Mouse (Mus musculus) embryonic facial prominence, embryonic 14.5 days (tissue): ENCODE data around the gene Map3k20. TPM values are rescaled to one million over a fixed set of nuclear protein-coding genes. Genes with fewer than 3 reads are reported as not detected.
A peak's percentile ranks its signal among the peaks of the same experiment; 100 is the strongest.

ENCODE experiments used
- ATAC-seq: fragments of 200-750 bp; cut with Nextera tagmentation; 2 replicates; pipeline ENCODE4 v1.8.0; 2017; ENCODE audit warnings: low read depth, moderate number of reproducible peaks, moderate TSS enrichment
- DNase-seq: peaks from one replicate; pipeline ENCODE4 v3.0.0-alpha.2; 2015; ENCODE audit warnings: low spot score
- H3K27ac ChIP-seq: fragments of 300-500 bp; sonication (generic); replicated peaks from 2 replicates; pipeline ENCODE4 v1.5.1; 2014; ENCODE audit warnings: low read depth, mild to moderate bottlenecking, low read length, moderate library complexity
- H3K27me3 ChIP-seq: fragments of 300-500 bp; sonication (generic); replicated peaks from 2 replicates; pipeline ENCODE4 v1.6.1; 2014; ENCODE audit warnings: low read length; ENCODE audit not compliant: control insufficient read depth, insufficient read depth
- H3K36me3 ChIP-seq: fragments of 300-500 bp; sonication (generic); 2 replicates; pipeline ENCODE4 v1.6.1; 2014; ENCODE audit warnings: low read length, mixed read lengths; ENCODE audit not compliant: control insufficient read depth, insufficient read depth
- H3K4me1 ChIP-seq: fragments of 300-500 bp; sonication (generic); 2 replicates; pipeline ENCODE4 v1.6.1; 2014; ENCODE audit warnings: antibody characterized with exemption, low read length; ENCODE audit not compliant: control insufficient read depth, insufficient read depth
- H3K4me2 ChIP-seq: fragments of 300-500 bp; sonication (generic); 2 replicates; pipeline ENCODE4 v1.6.1; 2014; ENCODE audit warnings: low read depth, mild to moderate bottlenecking, low read length, moderate library complexity, mixed read lengths
- H3K4me3 ChIP-seq: fragments of 300-500 bp; sonication (generic); 2 replicates; pipeline ENCODE4 v1.5.1; 2014; ENCODE audit warnings: low read depth, mild to moderate bottlenecking, low read length
- H3K9ac ChIP-seq: fragments of 300-500 bp; sonication (generic); 2 replicates; pipeline ENCODE4 v1.6.1; 2014; ENCODE audit warnings: low read depth, mild to moderate bottlenecking, low read length, moderate library complexity, mixed read lengths
- H3K9me3 ChIP-seq: fragments of 300-500 bp; sonication (generic); 2 replicates; pipeline ENCODE4 v1.6.1; 2016; ENCODE audit warnings: low read length; ENCODE audit not compliant: control insufficient read depth
- WGBS: fragments of 180-500 bp; shearing (Covaris S2); extraction: QIAGEN DNeasy Blood & Tissue Kit; methylation state at CpG from one replicate; pipeline ENCODE4 v1.1.7; 2014; 5-methylcytosine and 5-hydroxymethylcytosine counted together
- polyA plus RNA-seq: library from polyadenylated mRNA; unstranded; fragments of >200 nt; fragmentation: Nextera tagmentation; extraction: Ambion mirVana; gene quantifications from 2 replicates; pipeline ENCODE4 v1.2.1, GENCODE M21; 2014

Gene Map3k20
- polyA plus RNA-seq, 1 experiment from 2014 or later: 22.3 TPM

GRCm38 (mm10) chr2:72443960-72444359 is 158.5 kb downstream of the Map3k20 start:
- WGBS: 73% methylated on average over 3 of the region's 3 CpGs
- ATAC-seq: no peak

GRCm38 (mm10) chr2:72446106-72446505 is 160.7 kb downstream of the Map3k20 start:
- Histone ChIP-seq H3K9me3 (no peaks in the 10 kb centered on the region), H3K9ac (no peak overlapping the region), H3K4me1 (no peaks in the 10 kb centered on the region), H3K27ac (no peak overlapping the region), H3K4me3 (no peak overlapping the region), H3K4me2 (no peak overlapping the region), H3K36me3 (0 out of 2 replicates have a peak, but pooled peaks cover 4% of the 10 kb centered on the region), H3K27me3 (no peaks in the 10 kb centered on the region)
- ATAC-seq (no peak), DNase-seq (no peak)
- 83% methylated on average over 3 of the region's 3 CpGs for WGBS

More at GRCm38 (mm10) chr2:72443960-72444359, 158.5 kb downstream of the Map3k20 start:
- DNase-seq: no peak
- Histone ChIP-seq H3K36me3 (peaks cover 7% of the 10 kb centered on the region; the same call in 1 of the 2 replicates), H3K4me1 (no peaks in the 10 kb centered on the region), H3K27me3 (no peaks in the 10 kb centered on the region), H3K4me2 (no peak overlapping the region), H3K9me3 (no peaks in the 10 kb centered on the region), H3K4me3 (no peak overlapping the region), H3K9ac (no peak overlapping the region), H3K27ac (no peak overlapping the region)

- H3K9me3 ChIP-seq: no peaks in the 10 kb centered on the region
- 0 out of 2 replicates have a peak, but pooled peaks cover under 1% of the 10 kb centered on the region for H3K36me3 ChIP-seq
- H3K4me2 ChIP-seq: no peak overlapping the region
- H3K27me3 ChIP-seq: no peaks in the 10 kb centered on the region
- no peak overlapping the region for H3K9ac ChIP-seq
- H3K27ac ChIP-seq: no peak overlapping the region
- no peak for DNase-seq
- H3K4me3 ChIP-seq: no peak overlapping the region
- ATAC-seq: no peak
- 51% methylated on average over 5 of the region's 5 CpGs for WGBS
- no peaks in the 10 kb centered on the region for H3K4me1 ChIP-seq
Measured at GRCm38 (mm10) chr2:72446615-72447014, 161.2 kb downstream of the Map3k20 start.

- ATAC-seq (no peak), DNase-seq (no peak)
- H3K9me3 ChIP-seq: no peaks in the 10 kb centered on the region
- no peak overlapping the region for H3K9ac ChIP-seq
- H3K4me3 ChIP-seq: no peak overlapping the region
- no peak overlapping the region for H3K4me2 ChIP-seq
- no peaks in the 10 kb centered on the region for H3K36me3 ChIP-seq
- 39% methylated on average over 3 of the region's 3 CpGs for WGBS
- no peaks in the 10 kb centered on the region for H3K27me3 ChIP-seq
- 0 out of 2 replicates have a peak, but pooled peaks cover 6% of the 10 kb centered on the region for H3K4me1 ChIP-seq
- peak overlapping the region; percentile 8; the same call in 1 of the 2 replicates for H3K27ac ChIP-seq
Measured at GRCm38 (mm10) chr2:72453563-72453962, 168.1 kb downstream of the Map3k20 start.

- no peak overlapping the region for H3K27ac ChIP-seq
- no peak overlapping the region for H3K4me3 ChIP-seq
- no peak for DNase-seq
- no peak for ATAC-seq
- no peaks in the 10 kb centered on the region for H3K9me3 ChIP-seq
- H3K36me3 ChIP-seq: no peaks in the 10 kb centered on the region
- 39% methylated on average over 1 of the region's 1 CpGs for WGBS
- no peak overlapping the region for H3K4me2 ChIP-seq
- no peaks in the 10 kb centered on the region for H3K27me3 ChIP-seq
- 0 out of 2 replicates have a peak, but pooled peaks cover 6% of the 10 kb centered on the region for H3K4me1 ChIP-seq
- no peak overlapping the region for H3K9ac ChIP-seq
Measured at GRCm38 (mm10) chr2:72456189-72456588, 170.8 kb downstream of the Map3k20 start.

GRCm38 (mm10) chr2:72464376-72465014 is 179.1 kb downstream of the Map3k20 start:
- Histone ChIP-seq H3K4me1 (no peaks in the 10 kb centered on the region), H3K4me2 (no peak overlapping the region), H3K4me3 (no peak overlapping the region), H3K9ac (no peak overlapping the region), H3K9me3 (no peaks in the 10 kb centered on the region), H3K27me3 (no peaks in the 10 kb centered on the region), H3K36me3 (no peaks in the 10 kb centered on the region), H3K27ac (no peak overlapping the region)
- DNase-seq (no peak), ATAC-seq (no peak)
- 46% methylated on average over 7 of the region's 7 CpGs for WGBS

GRCm38 (mm10) chr2:72467604-72468003 is 182.2 kb downstream of the Map3k20 start:
- ATAC-seq (no peak), DNase-seq (peak; percentile 51)
- Histone ChIP-seq H3K27ac (no peak overlapping the region), H3K27me3 (no peaks in the 10 kb centered on the region), H3K9ac (no peak overlapping the region), H3K9me3 (no peaks in the 10 kb centered on the region), H3K36me3 (no peaks in the 10 kb centered on the region), H3K4me3 (no peak overlapping the region), H3K4me2 (no peak overlapping the region), H3K4me1 (no peaks in the 10 kb centered on the region)
- WGBS: 71% methylated on average over 1 of the region's 1 CpGs

GRCm38 (mm10) chr2:72471415-72472070 is 186.1 kb downstream of the Map3k20 start:
- H3K9me3 ChIP-seq: no peaks in the 10 kb centered on the region
- no peak overlapping the region for H3K4me2 ChIP-seq
- H3K36me3 ChIP-seq: no peaks in the 10 kb centered on the region
- no peak overlapping the region for H3K4me3 ChIP-seq
- H3K27ac ChIP-seq: no peak overlapping the region
- ATAC-seq (peak; percentile 60; the same call in 1 of the 2 replicates), DNase-seq (peak; percentile 64)
- 38% methylated on average over 16 of the region's 16 CpGs for WGBS
- H3K9ac ChIP-seq: no peak overlapping the region
- H3K27me3 ChIP-seq: no peaks in the 10 kb centered on the region
- no peaks in the 10 kb centered on the region for H3K4me1 ChIP-seq
